Mouse (Mus musculus) megakaryocyte, embryonic 14.5 days (primary cell): Measurements from ENCODE around the gene Unc79.

Experiments used
- FLI1 ChIP-seq: IDR thresholded peaks from 2 replicates; pipeline ENCODE4 v1.6.1; 2012; ENCODE audit warnings: low read length, inconsistent platforms, mixed read lengths
- GATA1 ChIP-seq: IDR thresholded peaks from 3 replicates; pipeline ENCODE4 v1.6.1; 2012; ENCODE audit warnings: mixed read lengths, low read length, inconsistent platforms, borderline replicate concordance

GRCm38 (mm10) chr12:103211078-103211477 lies 262.4 kb downstream of the Unc79 start:
- TF ChIP-seq GATA1, result no peak
- no peak for TF ChIP-seq FLI1
